Mouse (Mus musculus) liver, adult 2 months (tissue): ENCODE measurements at regions not wholly inside any gene's neighbourhood (a gene's known extent, or its start where the extent isn't known, plus 50 kb on each side); places are given as distances from the start of the nearest gene placed in this dataset.

Source experiments
- DNase-seq: peaks from one replicate; pipeline ENCODE4 v3.0.0-alpha.2; 2011; ENCODE audit warnings: low read depth, low spot score; ENCODE audit errors: extremely low read depth
- H3K27ac ChIP-seq: fragments of 200-500 bp; replicated peaks from 2 replicates; pipeline ENCODE4 v1.5.1; 2012; ENCODE audit warnings: low read depth, mild to moderate bottlenecking, control low read depth, inconsistent platforms, low read length; ENCODE audit not compliant: insufficient read depth
- H3K27me3 ChIP-seq: fragments of 200-500 bp; 2 replicates; pipeline ENCODE4 v1.6.1; 2012; ENCODE audit warnings: mild to moderate bottlenecking, moderate library complexity, low read length, inconsistent platforms; ENCODE audit not compliant: control insufficient read depth, insufficient read depth
- H3K36me3 ChIP-seq: fragments of 200-500 bp; 2 replicates; pipeline ENCODE4 v1.6.1; 2012; ENCODE audit warnings: low read length, inconsistent platforms; ENCODE audit not compliant: control insufficient read depth, insufficient read depth
- H3K4me1 ChIP-seq: fragments of 200-500 bp; 2 replicates; pipeline ENCODE4 v1.6.1; 2011; ENCODE audit warnings: low read length; ENCODE audit not compliant: control insufficient read depth, insufficient read depth
- H3K4me3 ChIP-seq: fragments of 200-500 bp; 2 replicates; pipeline ENCODE4 v1.5.1; 2011; ENCODE audit warnings: low read depth, mild to moderate bottlenecking, control low read depth, low read length, moderate library complexity; ENCODE audit not compliant: insufficient read depth
- H3K79me2 ChIP-seq: fragments of 200-500 bp; 2 replicates; pipeline ENCODE4 v1.6.1; 2012; ENCODE audit warnings: inconsistent platforms, mild to moderate bottlenecking, low read length, moderate library complexity; ENCODE audit not compliant: control insufficient read depth, insufficient read depth
- H3K9ac ChIP-seq: fragments of 200-500 bp; 2 replicates; pipeline ENCODE4 v1.6.1; 2012; ENCODE audit warnings: low read depth, mild to moderate bottlenecking, control low read depth, inconsistent platforms, low read length
- CTCF ChIP-seq: fragments of 200-500 bp; IDR thresholded peaks from 2 replicates; pipeline ENCODE4 v1.5.1; 2011; ENCODE audit warnings: low read depth, low read length, control low read depth
- POLR2A ChIP-seq: fragments of 200-500 bp; IDR thresholded peaks from 2 replicates; pipeline ENCODE4 v1.6.1; 2011; ENCODE audit warnings: low read length, control low read depth; ENCODE audit not compliant: insufficient read depth; ENCODE audit errors: extremely low read depth
- WGBS: fragments of 180-500 bp; shearing (Covaris S2); methylation state at CpG from one replicate; pipeline ENCODE4 v1.1.7; 2018; 5-methylcytosine and 5-hydroxymethylcytosine counted together

DNA sequence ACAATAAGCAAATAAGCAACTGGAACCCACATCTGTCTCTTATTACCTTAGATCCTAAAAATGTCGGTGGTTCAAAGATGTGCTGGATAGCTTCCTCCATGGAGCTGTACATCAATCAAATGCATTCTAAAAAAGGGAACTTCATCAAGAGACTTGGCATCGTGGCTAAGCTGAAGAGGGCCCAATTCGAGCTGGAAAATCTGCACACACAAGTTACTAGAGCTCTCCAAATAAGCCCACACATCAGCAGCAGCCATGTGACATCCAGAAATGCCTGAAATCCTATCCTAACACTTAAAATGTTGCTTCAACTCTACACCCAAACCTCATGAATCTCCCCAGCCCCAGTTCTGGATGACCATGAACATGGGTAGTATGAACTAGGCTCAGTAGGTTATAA, 729.5 kb upstream of the Pkdcc start:
- Histone ChIP-seq H3K4me1 (no peaks in the 10 kb centered on the region), H3K79me2 (no peaks in the 10 kb centered on the region), H3K27ac (no peak overlapping the region), H3K27me3 (no peaks in the 10 kb centered on the region), H3K4me3 (no peak overlapping the region), H3K9ac (no peak overlapping the region), H3K36me3 (no peaks in the 10 kb centered on the region)
- no peak for DNase-seq
- TF ChIP-seq CTCF (no peak), POLR2A (no peak)
- WGBS = 60% methylated on average over 3 of the region's 3 CpGs

- no peaks in the 10 kb centered on the region for H3K79me2 ChIP-seq
- H3K4me3 ChIP-seq = no peak overlapping the region
- WGBS = 78% methylated on average over 6 of the region's 6 CpGs
- no peaks in the 10 kb centered on the region for H3K36me3 ChIP-seq
- DNase-seq = no peak
- TF ChIP-seq CTCF (no peak), POLR2A (no peak)
- no peak overlapping the region for H3K27ac ChIP-seq
- no peaks in the 10 kb centered on the region for H3K4me1 ChIP-seq
- H3K27me3 ChIP-seq = no peaks in the 10 kb centered on the region
- H3K9ac ChIP-seq = no peak overlapping the region
These were observed 730.5 kb upstream of the Pkdcc start for GRCm38 (mm10) chr17:82484609-82485008.

DNA sequence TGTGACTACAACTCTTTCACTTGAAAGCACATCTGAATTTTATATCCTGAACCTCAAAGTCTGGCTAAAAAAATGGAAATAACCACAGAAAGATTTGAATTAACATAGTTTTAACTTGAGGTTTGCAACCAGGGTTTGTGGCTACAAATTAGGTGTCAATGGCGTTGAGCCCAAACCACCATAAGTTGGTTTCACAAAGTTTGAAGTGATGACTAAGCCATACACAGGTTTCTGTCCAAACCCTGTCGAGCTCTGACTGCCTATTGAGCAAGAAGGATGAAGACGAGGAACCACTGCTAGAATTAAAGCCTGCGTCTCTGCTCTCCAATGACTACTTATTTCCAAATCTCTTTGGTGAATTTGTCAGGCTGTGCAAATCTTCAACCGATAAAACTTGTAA, 719.8 kb upstream of the Slc8a1 start:
- Histone ChIP-seq H3K27me3 (no peaks in the 10 kb centered on the region), H3K27ac (no peak overlapping the region), H3K4me1 (no peaks in the 10 kb centered on the region), H3K79me2 (no peaks in the 10 kb centered on the region), H3K4me3 (no peak overlapping the region), H3K9ac (no peak overlapping the region), H3K36me3 (no peaks in the 10 kb centered on the region)
- no peak for DNase-seq
- 76% methylated on average over 5 of the region's 5 CpGs for WGBS
- TF ChIP-seq CTCF (no peak), POLR2A (no peak)

DNA sequence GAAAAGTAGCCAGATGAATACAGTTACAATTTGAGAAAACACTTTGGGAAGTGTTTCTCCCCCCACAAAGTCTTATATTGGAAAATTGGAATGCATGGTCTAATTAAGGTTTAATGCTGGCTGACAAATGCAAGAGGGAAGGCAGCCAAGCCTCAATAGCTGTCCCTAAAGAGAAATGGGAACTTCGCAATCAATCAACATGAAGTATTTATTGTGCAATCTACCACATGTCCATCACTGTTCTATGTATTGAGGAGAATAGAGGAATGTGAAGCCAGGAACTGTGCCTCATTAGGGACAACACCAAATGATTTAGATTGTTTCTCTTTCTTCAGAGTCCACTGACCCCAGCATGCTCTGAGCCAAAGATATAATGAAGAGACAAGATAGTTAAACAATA, 715.7 kb upstream of the Slc8a1 start:
- no peak for TF ChIP-seq CTCF
- TF ChIP-seq POLR2A = no peak
- Histone ChIP-seq H3K27ac (no peak overlapping the region), H3K4me3 (no peak overlapping the region), H3K9ac (no peak overlapping the region), H3K36me3 (no peaks in the 10 kb centered on the region), H3K27me3 (no peaks in the 10 kb centered on the region), H3K4me1 (no peaks in the 10 kb centered on the region), H3K79me2 (no peaks in the 10 kb centered on the region)
- 80% methylated on average over 1 of the region's 1 CpGs for WGBS
- DNase-seq = peak; percentile 2

- H3K27ac ChIP-seq = no peak overlapping the region
- H3K79me2 ChIP-seq = no peaks in the 10 kb centered on the region
- no peaks in the 10 kb centered on the region for H3K36me3 ChIP-seq
- no peaks in the 10 kb centered on the region for H3K27me3 ChIP-seq
- TF ChIP-seq CTCF (no peak), POLR2A (no peak)
- H3K9ac ChIP-seq = no peak overlapping the region
- no peak overlapping the region for H3K4me3 ChIP-seq
- H3K4me1 ChIP-seq = no peaks in the 10 kb centered on the region
- WGBS = 78% methylated on average over 3 of the region's 3 CpGs
- no peak for DNase-seq
These were observed 700.9 kb upstream of the Slc8a1 start for GRCm38 (mm10) chr17:82439105-82439504.

DNA sequence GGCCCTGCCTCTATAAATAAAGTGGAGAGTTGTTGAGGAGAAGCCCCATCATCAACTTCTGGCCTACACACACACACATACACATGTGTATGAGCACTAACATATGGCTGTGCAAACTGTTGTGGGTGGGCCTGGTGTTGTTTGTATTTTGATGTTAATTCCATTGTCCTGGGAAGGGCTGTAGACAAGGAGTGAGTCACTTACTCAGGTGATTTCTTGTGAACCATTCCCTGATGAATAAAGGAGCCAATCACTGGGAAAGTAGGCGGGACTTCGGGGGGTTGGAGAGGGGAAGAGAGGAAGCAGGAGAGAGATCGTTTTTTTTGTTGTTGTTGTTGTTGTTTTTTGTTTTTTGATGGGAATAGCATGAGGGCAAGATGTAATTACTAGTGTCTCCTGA, 699.0 kb upstream of the Slc8a1 start:
- H3K79me2 ChIP-seq = no peaks in the 10 kb centered on the region
- no peaks in the 10 kb centered on the region for H3K36me3 ChIP-seq
- no peak for DNase-seq
- TF ChIP-seq CTCF (no peak), POLR2A (no peak)
- H3K9ac ChIP-seq = no peak overlapping the region
- H3K4me3 ChIP-seq = no peak overlapping the region
- H3K4me1 ChIP-seq = no peaks in the 10 kb centered on the region
- no peaks in the 10 kb centered on the region for H3K27me3 ChIP-seq
- WGBS = 72% methylated on average over 3 of the region's 3 CpGs
- no peak overlapping the region for H3K27ac ChIP-seq
